Mouse (Mus musculus): ENCODE results near the gene Zfp1.
A peak's percentile ranks its signal among the peaks of the same experiment; 100 is the strongest.

Zfp1 gene

DNA sequence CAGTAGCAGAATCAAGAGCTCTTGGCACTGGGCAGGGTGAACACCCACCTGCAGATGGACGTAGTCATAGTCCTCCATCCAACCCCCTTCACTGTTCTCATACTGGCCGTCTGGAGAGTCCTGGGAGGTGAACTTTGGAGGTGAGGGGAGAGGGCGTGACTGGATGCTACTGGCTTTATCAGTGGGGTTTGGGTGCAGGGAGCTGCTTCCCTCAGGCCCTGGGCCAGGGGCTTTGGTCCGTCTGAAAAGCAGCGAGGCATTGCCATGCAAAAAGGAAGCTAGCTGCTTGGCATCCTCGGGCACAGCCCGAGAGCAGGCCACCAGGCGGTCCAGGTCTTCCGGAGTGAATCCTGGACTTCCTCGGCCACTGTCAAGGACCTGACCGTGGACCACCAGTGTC, 70.1 kb downstream of the Zfp1 start:
- DNase-seq (ENCODE audit: low spot score in 2 of 2), result no peak

DNA sequence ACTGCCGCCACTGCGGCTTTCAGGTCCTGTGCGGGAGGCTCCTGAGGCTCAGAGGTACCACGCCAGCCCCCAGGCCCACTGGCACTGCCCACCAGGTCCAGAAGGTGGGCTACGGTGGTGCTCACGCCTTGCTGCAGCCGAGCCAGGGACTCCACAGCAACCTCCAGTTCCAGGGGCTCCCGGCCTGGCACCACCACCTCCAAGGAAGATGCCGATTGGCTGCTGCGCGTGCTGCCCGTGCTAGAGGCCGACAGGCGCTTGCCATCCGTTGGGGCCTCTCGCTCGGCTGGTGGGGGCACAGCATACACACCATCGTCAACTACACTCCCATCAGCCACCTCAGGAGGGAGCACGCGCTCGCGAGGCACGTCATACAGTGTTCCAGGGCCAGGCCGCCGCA, 70.6 kb downstream of the Zfp1 start:
- no peak for DNase-seq (ENCODE audit: low spot score in 2 of 2)

DNA sequence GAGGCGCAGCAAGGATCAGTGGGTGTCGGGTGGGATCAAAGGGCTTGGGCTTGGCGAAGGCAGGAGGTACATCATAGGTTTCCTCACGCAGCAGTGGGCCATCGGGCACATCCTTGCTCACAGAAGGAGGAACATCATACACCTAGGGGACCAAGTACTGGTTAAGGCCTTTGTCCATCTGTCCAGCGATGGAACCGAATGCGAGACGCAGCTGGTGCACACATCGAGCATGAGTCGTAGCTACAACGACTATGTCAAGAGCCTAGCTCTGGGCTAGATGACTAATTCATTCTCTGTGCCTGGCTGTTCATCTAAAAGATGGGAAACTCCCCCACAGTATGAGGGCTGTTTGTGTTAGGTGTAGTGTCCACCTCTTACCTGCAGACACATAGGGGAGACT, 71.1 kb downstream of the Zfp1 start:
- peak in 1 of 2 experiments; percentile 6 for DNase-seq (ENCODE audit: low spot score in 2 of 2)

DNA sequence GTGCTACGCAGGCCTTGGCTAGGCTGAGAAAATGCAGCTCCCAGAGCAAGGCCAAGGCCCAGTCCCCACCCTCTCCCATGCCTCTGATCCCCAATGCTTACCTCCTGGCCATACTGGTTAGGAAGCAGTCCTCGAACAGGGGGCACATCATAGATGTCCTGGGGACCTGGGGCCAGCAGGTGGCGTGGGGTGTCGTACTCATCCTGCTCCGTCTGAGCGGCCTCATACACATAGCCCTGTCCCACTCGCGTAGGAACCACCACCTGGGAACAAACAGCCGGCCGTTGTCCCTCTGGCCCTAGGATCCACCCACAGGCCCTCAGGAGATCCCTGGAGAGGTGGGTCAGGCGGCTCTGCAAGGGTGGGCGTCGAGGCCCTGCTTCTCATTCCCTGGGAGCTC, 72.3 kb downstream of the Zfp1 start:
- no peak for DNase-seq (ENCODE audit: low spot score in 2 of 2)

DNA sequence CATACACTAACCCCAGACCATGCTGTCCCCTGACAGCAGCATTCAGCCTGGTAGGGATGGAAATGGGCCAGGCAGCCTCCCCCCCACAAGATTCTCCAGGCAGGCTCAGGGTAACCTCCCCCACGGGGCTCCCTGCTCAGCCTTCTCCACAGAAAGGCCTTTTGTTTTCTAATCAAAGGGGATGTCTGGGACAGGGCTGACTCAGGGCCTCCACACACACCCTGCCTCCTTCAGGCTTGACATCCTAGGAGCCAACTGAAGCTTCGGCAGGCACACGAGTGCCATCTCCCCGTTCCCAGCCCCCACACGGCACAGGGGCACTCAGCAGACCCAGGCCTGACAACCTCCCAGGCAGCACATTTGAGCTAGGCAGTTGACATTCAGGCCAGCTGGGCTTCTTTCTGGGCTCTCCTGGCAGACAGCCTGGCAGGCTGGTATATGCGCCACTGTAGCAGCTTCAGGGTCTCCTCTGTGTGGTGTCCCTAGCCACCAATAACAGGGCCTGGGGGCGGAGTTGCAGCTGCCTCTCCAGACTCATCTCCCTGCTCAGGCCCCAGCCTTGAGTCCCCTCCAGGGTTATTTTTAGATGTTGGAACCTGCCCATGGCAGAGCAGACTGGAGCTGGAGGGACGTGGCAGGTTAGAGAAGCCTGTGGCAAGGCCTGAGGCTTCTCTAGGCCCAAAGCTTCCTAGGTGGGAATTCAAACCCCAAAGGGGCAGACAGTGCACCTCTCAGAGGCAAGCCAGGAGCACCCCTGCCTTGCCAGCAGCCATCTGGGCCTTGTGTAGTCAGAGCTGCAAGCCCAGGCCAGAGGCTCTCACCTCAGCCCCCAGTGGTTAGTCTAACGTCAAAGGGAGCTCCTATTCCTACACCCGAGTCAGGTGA, 73.6 kb downstream of the Zfp1 start:
- DNase-seq (ENCODE audit: low spot score in 2 of 2), result peak; percentile 69 to 80

DNA sequence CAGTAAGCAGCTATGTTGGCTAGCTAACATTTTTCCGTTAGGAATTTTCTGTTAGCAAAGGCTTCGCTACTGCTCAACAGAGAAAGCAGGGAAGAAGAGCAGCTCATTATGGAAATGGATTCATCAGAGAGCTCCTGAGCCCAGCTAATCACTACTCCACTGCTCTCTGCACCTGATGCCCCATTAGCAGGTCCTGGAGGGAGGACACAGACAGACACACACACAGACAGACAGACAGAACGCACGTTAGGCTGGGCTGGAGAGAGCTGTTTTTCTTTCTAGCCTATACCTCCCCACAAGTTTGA, 74.2 kb downstream of the Zfp1 start:
- no peak for DNase-seq (ENCODE audit: low spot score in 2 of 2)

DNA sequence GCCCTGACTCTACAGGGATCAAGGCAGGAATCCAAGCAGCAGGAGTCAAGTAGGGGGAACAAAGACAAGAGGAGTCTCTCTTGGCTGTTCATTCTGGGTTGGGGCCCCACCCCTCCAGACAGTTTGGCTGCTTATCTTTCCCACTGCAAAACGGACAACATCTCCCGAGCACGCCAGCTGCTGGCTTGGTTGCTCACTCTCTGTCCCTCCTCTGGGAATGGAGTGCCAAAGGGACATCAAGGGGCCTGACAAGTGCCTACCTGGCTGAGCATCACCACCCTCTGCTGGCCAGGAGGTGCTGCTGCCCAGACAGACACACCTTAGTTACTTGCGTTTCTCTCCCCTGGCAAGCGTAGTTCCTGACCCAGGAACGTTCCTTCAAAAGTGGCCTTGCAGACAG, 74.7 kb downstream of the Zfp1 start:
- DNase-seq (ENCODE audit: low spot score in 2 of 2), result no peak

DNA sequence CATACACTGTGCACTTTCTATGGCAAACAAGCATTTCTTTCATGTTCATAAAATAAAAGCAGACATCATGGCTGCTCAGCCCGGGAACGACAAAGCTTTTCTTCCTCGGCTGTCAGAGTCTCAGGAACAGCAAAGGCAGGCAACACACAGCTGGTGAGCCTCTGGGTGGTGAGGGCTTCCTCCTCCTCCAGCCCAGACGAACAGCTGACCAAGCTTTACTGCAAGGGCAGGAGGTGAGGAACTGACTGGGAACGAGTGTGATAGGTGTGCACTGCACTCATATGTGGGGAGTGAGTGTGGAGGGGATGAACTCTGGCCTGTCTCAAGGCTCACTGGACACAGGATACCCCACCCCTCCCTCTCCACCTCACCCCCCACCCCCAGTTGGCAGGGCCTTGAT, 75.7 kb downstream of the Zfp1 start:
- DNase-seq (ENCODE audit: low spot score in 2 of 2), result no peak

DNA sequence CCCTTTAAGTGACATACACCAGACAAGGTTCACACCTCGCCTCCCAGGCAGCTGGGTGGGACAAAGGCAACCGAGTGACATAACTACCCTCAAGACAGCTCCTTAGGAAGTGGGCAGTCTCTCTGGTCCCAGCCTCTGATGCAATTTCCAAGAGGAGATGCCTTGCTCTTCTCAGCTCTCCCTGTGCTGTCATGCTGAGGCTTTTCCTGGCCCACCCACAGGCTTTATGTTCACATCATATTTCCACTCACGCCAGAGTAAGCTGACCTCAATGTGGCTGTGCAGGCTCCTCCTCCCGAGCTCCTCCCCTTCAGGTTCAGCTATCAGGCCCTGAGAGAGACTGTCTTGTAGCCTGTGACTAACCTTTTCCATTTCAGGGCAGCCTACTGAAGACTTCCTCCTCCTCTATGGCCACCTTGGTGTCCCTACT, 76.9 kb downstream of the Zfp1 start:
- DNase-seq (ENCODE audit: low spot score in 2 of 2), result no peak
